Mouse (Mus musculus): ENCODE results near the gene Ifrd2. TPM values are rescaled to one million over a fixed set of nuclear protein-coding genes. Genes with fewer than 3 reads are reported as not detected.

The Ifrd2 gene
- total RNA-seq, 2 experiments from 2014 or later = 44.6 to 49.7 TPM

DNA sequence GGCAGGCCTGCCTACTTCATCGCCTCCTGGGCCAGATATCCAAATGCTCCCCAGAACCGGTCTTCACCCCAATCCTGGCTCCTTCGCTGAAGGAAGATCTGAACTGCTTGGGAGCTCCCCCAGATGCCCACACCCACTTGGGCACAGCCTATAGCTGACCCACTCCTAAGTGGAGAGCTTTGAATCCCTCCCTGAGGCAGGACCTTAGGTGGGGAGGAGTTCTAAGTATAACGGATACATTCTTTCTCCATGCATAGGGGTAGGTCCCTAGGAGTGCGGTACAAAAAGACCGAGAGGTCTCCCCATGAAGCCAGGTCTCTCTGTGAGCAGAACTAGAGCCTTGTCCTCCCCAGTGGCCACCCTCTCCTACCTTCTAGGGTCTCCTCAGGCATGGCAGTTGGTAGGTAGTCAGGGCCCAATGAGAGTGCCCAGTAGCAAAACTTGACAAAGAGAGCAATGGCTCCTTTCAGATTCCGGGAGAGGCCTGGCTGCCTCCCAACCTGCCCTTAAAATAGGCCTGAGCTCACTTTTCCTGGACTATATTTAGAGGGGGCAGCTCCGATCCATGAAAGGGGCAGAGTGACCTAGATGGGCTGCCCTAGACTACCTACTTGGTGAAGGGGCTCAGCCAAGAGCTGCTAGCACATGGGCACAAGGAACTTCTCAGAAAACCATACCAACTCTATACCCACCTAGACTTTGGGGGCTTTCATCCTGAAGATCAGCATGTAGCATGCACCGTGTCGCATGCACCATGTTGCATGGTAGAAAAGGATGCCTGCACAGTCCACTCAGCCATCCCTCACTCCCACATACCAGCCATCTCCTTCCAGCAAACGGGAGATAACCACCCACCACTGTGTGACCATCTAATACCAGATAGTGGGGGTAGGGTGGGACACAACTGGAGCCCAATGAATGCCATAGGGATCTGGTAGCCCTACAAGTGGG, 9.5 kb downstream of the Ifrd2 start:
- peak; percentile 89 for DNase-seq (ENCODE audit: low spot score)

DNA sequence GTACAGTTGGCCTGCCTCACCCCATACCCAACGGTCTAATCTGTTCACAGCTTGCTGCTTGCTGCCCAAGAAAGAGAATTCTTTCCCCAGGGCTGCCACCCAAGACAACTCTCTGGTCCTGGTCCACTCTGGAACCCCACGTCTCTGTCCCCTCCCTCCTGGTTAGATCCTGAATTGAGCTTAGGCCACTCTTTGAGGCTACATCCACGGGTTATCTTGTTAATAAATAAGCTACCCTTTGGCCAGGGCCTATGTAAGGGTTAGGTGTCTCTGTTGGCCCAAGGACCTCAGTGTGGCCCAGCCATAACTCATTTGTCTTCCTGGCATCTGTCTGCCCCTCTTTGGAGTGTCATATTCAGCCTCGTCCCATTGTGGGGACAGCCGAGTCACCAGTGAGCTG, 10.9 kb downstream of the Ifrd2 start:
- no peak for DNase-seq (ENCODE audit: low spot score)

GRCm38 (mm10) chr9:107599433-107599832, 12.0 kb downstream of the Ifrd2 start:
- DNase-seq (ENCODE audit: low spot score) = no peak

DNA sequence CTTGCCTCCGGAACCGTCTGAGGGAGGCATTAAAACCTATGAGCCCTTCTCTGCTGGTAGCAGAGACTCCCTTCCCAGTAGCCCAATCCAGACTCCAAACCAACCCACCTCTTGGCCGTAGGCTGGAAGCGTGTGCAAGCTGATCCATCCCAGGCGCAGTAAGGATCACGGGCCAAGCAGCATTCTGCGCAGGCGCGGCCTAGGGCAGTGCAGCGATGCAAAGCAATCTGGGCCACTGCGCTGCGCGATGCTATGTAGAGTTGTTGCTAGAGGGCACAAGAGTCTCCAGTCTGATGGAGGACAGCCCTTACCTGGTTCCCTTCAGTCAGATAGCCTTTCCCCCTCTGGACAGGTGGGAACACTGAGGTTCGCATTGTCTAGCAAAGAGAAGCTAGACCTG, 12.4 kb downstream of the Ifrd2 start:
- no peak for DNase-seq (ENCODE audit: low spot score)

DNA sequence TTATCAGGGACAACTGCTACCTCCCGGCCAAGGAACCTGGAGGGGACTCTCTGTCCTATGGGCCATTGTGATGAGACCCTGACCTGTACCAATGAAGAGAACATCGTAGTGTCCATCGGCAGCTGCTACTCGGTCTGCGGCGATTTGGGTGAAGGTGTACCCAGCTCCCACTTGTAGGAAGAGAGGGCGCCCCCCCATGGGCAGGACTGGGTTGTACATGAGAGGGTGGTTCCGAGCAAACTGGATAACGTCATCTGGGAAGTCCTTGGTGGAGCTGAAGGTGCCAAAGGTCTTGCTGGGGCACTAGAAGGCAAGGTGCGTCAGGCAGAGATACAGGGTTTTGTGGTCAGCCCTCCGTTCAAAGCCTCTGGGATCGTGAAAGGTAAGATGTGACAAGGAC, 13.3 kb downstream of the Ifrd2 start:
- DNase-seq (ENCODE audit: low spot score) = no peak

- no peak for DNase-seq (ENCODE audit: low spot score)
Measured at GRCm38 (mm10) chr9:107601275-107601674, 13.8 kb downstream of the Ifrd2 start.

- peak; percentile 95 for DNase-seq (ENCODE audit: low spot score)
Measured at GRCm38 (mm10) chr9:107602068-107602648, 14.7 kb downstream of the Ifrd2 start.

- no peak for DNase-seq (ENCODE audit: low spot score)
Measured at GRCm38 (mm10) chr9:107603251-107603650, 15.8 kb downstream of the Ifrd2 start.

- no peak for DNase-seq (ENCODE audit: low spot score)
Measured at GRCm38 (mm10) chr9:107605041-107605661, 17.7 kb downstream of the Ifrd2 start.

- peak; percentile 62 for DNase-seq (ENCODE audit: low spot score)
Measured at GRCm38 (mm10) chr9:107606591-107606990, 19.1 kb downstream of the Ifrd2 start.

DNA sequence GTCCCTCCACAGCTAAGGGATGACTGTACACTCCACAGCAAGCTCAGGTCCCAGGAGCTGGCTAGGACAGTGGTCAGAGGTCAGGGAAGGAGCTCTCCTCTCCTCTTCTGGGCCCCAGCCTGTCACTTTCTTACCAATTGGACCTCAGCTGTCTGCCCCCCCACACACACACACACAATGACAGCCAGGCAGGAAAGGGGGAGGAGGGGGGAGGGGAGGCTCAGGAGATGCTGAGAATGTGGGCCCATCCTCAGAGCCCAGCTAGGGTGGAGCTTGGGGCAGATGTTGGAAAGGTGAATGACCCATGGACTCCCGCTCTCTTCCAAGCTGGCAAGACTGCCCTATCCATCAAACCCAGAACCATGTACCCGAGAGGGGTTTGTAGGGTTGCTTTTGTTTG, 19.6 kb downstream of the Ifrd2 start:
- no peak for DNase-seq (ENCODE audit: low spot score)

DNA sequence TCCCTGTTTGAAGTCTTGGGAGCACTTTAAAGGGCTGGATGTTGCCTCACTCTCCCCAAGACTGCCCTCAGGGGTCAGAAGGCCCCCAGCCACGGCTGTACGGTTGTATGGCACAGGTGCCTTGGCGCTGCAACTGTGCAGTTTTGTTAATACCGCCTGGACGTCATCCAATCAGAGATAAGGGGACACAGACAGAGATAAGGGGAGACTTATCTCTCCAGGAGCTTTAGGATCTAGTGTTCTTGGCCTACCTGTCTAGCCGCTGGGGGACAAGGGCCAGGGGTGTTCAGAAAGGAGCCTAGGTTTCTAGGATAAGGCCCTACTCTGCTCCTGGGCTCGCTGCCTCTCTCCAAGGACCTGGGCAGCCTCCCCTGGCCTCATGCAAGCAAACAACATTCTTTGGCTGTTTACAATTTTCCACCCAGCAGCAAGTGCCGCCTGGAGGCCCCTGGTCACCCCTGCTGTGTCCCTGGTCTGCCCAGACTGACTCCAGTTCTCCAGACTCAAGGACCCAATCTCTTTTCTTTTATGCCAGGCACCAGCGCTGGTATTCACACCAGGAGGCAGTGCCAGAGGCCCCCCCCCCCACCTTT, 20.3 kb downstream of the Ifrd2 start:
- no peak for DNase-seq (ENCODE audit: low spot score)

GRCm38 (mm10) chr9:107608741-107609432, 21.4 kb downstream of the Ifrd2 start, which contains the start of gene Sema3b:
Sema3b (minus strand) TSS chr9:107609229.
- peak; percentile 53 for DNase-seq (ENCODE audit: low spot score)

- no peak for DNase-seq (ENCODE audit: low spot score)
Measured at GRCm38 (mm10) chr9:107609433-107609830, 22.0 kb downstream of the Ifrd2 start.

DNA sequence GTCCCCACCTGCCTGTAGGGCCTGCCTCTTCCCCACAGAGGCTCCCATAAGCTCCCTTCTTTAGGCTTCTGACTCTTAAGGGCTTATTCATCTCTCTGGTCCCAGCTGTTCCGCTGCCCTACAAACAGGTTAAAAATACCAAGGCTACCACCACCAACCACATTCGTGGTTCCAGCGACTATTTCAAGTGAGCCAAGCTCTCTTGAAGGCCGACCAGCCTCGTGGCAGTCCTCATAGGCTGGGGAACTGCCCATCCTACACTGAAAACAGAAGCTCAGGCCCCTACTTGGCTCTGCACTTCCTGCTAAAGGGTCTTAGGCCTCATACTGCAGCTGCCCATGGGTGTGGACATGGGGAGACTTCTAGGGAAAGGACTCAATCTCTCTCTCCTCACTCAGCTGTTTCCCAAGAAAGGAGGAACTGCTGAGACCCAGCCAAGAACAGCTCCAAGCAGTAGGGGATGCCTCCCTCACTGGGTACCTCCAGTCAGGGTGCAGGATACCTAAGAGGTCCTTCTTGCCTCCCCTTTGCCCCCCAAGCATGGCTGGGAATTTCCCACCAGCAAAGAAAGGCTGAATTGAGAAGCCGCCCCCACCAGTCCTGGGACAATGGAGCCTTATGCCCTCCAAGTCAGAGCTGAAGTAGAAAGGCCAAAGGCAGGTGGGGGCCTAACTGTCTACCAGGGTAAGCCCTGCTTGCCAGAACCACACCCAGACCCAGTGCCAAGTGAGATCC, 24.2 kb downstream of the Ifrd2 start:
- DNase-seq (ENCODE audit: low spot score) = no peak

GRCm38 (mm10) chr9:107612191-107612944, 24.9 kb downstream of the Ifrd2 start:
- peak; percentile 99 for DNase-seq (ENCODE audit: low spot score)

DNA sequence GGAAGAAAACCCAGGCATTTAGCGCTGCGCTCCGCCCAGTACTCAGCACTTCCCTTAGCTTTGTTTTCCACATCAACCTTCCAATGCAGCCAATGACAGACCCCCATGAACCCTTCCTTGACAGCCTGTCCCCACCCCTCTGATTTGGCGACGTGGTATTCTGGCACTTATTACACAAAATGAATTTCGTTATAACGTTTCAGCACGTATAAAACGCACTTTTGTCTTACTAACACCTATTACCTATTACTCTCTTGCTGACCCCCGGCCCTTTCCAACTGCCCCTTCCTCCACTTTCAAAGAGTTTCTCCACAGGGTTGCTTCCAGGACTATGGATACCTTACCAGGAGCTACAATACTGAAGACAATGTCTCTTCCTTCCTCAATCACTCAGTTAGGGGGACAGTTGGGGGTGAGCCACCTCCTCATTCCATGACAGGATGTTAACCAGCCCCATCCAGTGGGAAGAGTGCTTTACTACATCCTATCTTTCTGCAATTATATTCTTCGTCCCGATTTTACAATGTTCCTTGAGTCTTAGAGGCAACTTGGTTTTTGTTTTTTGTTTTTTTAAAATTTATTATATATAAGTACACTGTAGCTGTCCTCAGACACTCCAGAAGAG, 25.6 kb downstream of the Ifrd2 start:
- DNase-seq (ENCODE audit: low spot score) = no peak

DNA sequence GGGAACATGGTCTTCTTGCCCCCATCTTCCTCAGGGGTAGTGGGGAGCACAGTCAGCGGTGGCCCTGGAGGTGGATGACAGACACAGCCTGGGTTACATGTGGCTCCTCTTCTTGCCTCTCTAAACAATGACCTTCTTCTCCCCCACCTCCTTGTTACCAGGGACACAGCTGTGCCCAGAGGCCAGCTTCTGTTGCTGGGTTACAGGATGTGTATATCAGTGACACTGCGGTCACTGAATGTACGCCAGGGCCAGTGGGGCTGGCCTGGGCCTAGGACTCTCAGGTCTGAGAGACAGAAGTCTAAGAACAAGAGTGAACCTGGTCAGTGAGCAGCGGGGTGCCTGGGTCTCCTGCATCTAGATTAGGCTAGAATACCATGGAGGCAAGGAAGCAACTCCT, 27.6 kb downstream of the Ifrd2 start:
- no peak for DNase-seq (ENCODE audit: low spot score)

- no peak for DNase-seq (ENCODE audit: low spot score)
Measured at GRCm38 (mm10) chr9:107617461-107617860, 30.0 kb downstream of the Ifrd2 start.
